Mouse (Mus musculus) cerebellum, adult 2 months (tissue): ENCODE results near the gene Rpap3. TPM values are rescaled to one million over a fixed set of nuclear protein-coding genes. Genes with fewer than 3 reads are reported as not detected.

Source experiments
- DNase-seq, 2 experiments: peaks; one replicate each; pipeline ENCODE4 v3.0.0; 2021
- H3K27ac ChIP-seq: fragments of 200-500 bp; 2 replicates; pipeline ENCODE4 v1.5.1; 2012; ENCODE audit warnings: low read length, control low read depth, inconsistent platforms; ENCODE audit not compliant: insufficient read depth
- H3K27me3 ChIP-seq: fragments of 200-500 bp; 2 replicates; pipeline ENCODE4 v1.6.1; 2012; ENCODE audit warnings: inconsistent platforms, mild to moderate bottlenecking, low read length, moderate library complexity; ENCODE audit not compliant: control insufficient read depth, insufficient read depth
- H3K4me1 ChIP-seq: fragments of 200-500 bp; 2 replicates; pipeline ENCODE4 v1.6.1; 2011; ENCODE audit warnings: low read length; ENCODE audit not compliant: control insufficient read depth, insufficient read depth
- H3K4me3 ChIP-seq: fragments of 200-500 bp; replicated peaks from 2 replicates; pipeline ENCODE3; 2011; ENCODE audit warnings: mild to moderate bottlenecking, low read depth, low read length, control low read depth; ENCODE audit not compliant: insufficient read depth
- CTCF ChIP-seq: fragments of 200-500 bp; IDR thresholded peaks from 2 replicates; pipeline ENCODE4 v1.5.1; 2011; ENCODE audit warnings: low read depth, mild to moderate bottlenecking, control low read depth, low read length, moderate library complexity, borderline replicate concordance; ENCODE audit not compliant: insufficient read depth
- POLR2A ChIP-seq: fragments of 200-500 bp; IDR thresholded peaks from 2 replicates; pipeline ENCODE4 v1.6.1; 2011; ENCODE audit warnings: low read length, control low read depth, borderline replicate concordance; ENCODE audit not compliant: insufficient read depth
- WGBS: fragments of 180-500 bp; shearing (Covaris S2); methylation state at CpG from one replicate; pipeline ENCODE4 v1.1.7; 2018; 5-methylcytosine and 5-hydroxymethylcytosine counted together
- polyA plus RNA-seq: library from polyadenylated mRNA; depleted of rRNA; stranded (reverse); fragments of >200 nt; gene quantifications from 2 replicates; pipeline ENCODE4 v1.2.3, GENCODE M21; 2012; rRNA removed

Gene Rpap3
- polyA plus RNA-seq, result 25.3 and 26.0 TPM in 2 replicates

DNA sequence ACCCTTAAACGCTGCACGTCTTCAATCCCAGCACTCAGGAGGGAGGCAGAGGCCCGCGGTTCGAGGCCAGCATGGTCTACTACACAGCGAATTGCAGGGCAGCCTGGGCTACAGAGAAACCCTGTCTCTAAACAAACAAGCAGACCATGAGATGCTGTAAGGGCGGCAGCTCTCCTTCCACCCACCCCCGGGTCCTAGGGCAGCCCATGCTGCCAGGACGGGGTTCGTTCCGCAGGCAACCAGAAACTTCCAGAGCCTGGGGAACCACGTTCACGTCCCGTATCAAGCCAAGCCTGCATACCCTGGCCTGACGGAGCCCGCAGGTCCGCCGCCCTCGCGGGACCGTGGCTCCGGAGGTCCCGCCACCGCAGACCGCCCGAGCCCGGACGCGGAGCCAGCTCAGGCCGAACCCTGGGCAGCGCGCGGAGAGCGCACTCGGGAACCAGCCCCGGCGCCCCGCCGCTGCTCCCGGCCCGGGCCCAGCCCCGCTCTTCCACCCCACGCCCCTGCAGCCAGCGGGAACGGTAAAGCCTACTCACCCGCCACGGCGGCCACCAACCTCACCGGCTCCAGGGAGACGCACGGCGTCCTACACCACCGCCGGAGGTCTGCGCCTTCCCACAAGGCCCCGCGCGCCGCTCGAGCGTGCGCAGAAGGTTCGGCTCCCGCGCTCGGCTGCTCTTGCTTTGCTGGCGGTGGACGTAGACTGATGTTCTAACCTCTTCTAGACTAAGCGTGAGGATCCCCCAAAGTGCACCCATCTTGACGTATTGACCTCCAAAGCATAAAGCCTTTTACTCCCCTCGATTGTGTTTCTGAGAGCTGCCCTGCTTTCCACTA is at the start of gene Rpap3:
Gene Rpap3, minus strand, starts transcription at position 615 of the 840 bp plus-strand sequence.
- Histone ChIP-seq H3K4me3 (peak within 1 kb of the TSS; percentile 75), H3K4me1 (no peaks in the 10 kb centered on the region), H3K27ac (no peak within 1 kb of the TSS), H3K27me3 (no peaks in the 10 kb centered on the region)
- TF ChIP-seq POLR2A (peak; percentile 69), CTCF (no peak)
- under 1% methylated on average over 68 of the region's 71 CpGs for WGBS
- DNase-seq, result peak; percentile 86 to 89

DNA sequence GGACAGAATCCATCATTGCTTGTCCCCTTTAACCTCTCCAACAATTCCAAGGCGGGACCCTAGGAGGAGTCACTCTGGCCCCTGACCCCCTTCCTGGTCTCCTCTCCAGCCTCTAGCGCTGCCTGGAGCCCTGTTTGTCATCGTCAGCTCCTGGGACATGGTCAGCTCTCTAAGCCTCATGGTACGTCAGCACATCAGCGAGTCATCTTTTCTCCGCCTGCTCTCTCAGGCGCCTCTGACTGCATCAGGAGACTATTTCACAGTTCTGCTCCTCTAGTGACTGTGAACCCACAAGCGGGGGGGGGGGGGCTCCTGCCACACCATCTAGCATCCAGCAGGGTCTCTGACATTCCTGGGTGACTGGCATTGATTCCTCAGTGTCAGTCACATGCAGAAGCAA is 49.7 kb upstream of the Rpap3 start:
- Histone ChIP-seq H3K27me3 (no peaks in the 10 kb centered on the region), H3K4me3 (no peak overlapping the region), H3K27ac (no peak overlapping the region), H3K4me1 (peaks cover 10% of the 10 kb centered on the region)
- DNase-seq, result no peak
- TF ChIP-seq POLR2A, result no peak
- no peak for TF ChIP-seq CTCF
- 64% methylated on average over 8 of the region's 8 CpGs for WGBS

DNA sequence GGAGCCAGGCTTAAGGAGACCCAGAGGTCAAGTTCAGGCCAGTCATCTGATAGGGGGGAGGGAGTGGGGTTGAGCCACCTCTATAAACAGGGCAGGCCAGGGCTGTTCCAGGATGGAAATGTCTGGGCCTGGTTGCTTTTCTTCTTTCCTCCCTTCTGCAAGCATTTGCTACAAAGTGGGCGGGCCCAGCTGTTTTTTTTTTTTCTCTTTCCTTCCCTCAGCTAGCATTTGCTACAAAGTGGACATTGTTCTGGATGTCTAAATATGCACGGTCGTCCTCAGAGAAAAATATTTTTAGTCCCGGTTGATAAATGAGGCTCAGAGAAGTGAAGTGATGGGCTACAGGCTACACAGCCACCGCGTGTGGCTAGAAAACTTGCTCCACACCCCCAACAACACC is 48.9 kb upstream of the Rpap3 start:
- Histone ChIP-seq H3K27me3 (no peaks in the 10 kb centered on the region), H3K4me1 (peaks cover 3% of the 10 kb centered on the region), H3K4me3 (no peak overlapping the region), H3K27ac (no peak overlapping the region)
- no peak for DNase-seq
- 81% methylated on average over 6 of the region's 6 CpGs for WGBS
- TF ChIP-seq POLR2A (no peak), CTCF (no peak)

DNA sequence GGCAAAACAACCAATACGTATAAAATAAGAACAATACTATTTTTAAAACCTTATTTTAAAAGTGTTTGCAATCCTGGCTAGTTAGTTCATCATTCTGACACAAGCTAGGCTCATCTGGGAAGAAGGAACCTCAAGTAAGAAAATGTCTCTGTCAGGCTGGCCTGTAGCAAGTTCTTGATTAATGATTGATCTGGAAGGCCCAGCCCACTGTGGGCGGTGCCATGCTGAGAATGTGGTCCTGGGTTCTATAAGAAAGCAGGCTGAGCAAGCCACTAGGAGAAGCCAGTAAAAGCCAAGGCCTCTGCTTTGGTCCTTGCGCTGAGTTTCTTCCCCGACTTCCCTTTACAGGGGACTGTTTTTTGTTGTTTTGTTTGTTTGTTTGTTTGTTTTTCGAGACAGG is 46.9 kb upstream of the Rpap3 start:
- DNase-seq, result no peak
- Histone ChIP-seq H3K4me3 (no peak overlapping the region), H3K27ac (no peak overlapping the region), H3K27me3 (no peaks in the 10 kb centered on the region), H3K4me1 (no peaks in the 10 kb centered on the region)
- 97% methylated on average over 5 of the region's 5 CpGs for WGBS
- no peak for TF ChIP-seq CTCF
- no peak for TF ChIP-seq POLR2A

DNA sequence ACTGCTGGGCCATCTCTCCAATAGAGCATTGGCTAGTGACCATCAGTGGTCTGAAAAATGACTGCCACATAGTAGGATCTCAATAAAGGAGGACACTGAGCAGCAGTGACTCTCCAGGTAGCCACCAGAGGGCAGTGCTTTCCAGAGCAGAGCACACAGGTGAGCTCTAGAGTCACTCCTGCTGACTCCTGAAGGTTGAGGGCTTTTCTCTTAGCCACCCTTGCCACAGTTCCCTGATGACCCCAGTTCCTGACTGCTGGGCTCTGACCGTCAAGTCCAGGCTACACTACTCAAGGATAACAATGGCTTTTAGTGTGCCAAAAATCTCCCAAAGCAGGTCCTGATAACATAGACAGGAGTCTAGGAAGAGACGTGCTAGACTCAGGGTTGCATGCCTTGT is 46.1 kb upstream of the Rpap3 start:
- 82% methylated on average over 2 of the region's 2 CpGs for WGBS
- Histone ChIP-seq H3K4me3 (no peak overlapping the region), H3K4me1 (no peaks in the 10 kb centered on the region), H3K27me3 (no peaks in the 10 kb centered on the region), H3K27ac (no peak overlapping the region)
- TF ChIP-seq POLR2A (no peak), CTCF (peak; percentile 40; the same call in 1 of the 2 replicates)
- DNase-seq, result no peak

DNA sequence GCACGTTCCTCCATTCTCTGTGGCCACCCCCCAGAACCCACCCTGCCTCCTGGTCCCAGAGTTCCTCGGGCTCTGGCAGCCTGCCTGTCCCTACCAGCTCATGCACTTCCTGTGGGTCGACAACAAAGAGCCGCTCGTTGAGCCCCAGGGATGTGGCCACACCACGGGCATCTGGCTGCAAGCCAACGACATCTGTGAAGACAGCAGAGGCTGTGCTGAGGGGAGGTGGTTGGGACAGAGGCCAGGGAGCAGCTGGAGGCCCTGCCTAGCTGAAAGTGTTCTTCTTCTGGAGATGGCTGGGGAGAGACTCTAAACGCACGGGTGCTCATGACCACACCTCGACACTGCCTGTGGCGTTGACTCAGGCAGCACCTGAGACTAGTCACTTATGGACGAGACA is 45.1 kb upstream of the Rpap3 start:
- 15% methylated on average over 12 of the region's 12 CpGs for WGBS
- TF ChIP-seq CTCF (no peak), POLR2A (no peak)
- H3K4me3 ChIP-seq, result no peak overlapping the region
- peak; percentile 46 to 66 for DNase-seq
- H3K27me3 ChIP-seq, result no peaks in the 10 kb centered on the region
- no peaks in the 10 kb centered on the region for H3K4me1 ChIP-seq
- no peak overlapping the region for H3K27ac ChIP-seq

DNA sequence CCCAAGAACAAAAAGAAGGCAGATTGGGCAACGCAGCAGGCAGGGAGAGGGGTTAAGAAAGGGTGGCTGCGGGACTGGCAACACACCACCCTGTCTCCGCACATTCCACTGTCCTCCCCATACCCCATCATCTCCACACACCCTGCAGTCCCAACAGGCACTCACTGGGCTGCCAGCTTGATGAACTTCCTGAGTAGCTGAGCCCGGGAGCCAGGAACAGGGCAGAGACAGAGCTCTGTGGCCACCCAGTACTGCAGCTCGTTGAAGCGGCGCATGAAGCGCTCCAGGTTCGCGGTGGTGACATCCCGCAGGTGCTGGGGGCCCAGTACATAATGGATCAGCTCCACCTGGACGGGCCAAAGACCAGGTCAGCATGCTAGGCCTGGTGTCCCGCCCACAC is 44.2 kb upstream of the Rpap3 start:
- Histone ChIP-seq H3K27ac (no peak overlapping the region), H3K27me3 (no peaks in the 10 kb centered on the region), H3K4me1 (no peaks in the 10 kb centered on the region), H3K4me3 (no peak overlapping the region)
- TF ChIP-seq POLR2A (no peak), CTCF (no peak)
- DNase-seq, result no peak
- WGBS, result 63% methylated on average over 13 of the region's 13 CpGs

DNA sequence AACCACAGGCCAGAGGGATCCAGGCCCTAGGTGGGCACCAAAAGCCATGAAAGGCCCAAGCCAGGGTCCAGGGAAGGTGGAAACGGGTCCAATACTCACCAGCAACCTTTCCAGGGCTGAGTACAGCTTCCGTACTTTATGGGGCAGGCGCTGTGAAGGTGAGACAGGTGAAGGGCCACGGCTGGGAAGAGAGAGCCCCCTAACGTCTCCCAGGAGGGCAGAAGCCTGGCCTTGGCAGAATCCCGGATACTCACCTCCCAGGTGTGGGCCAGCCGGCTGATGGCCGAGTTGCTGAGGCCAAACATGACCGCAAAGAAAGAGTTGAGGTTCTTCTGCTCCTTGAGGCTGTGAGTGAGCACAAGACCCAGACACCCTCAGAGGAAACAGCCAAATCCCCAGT is 43.8 kb upstream of the Rpap3 start:
- no peaks in the 10 kb centered on the region for H3K27me3 ChIP-seq
- TF ChIP-seq POLR2A (no peak), CTCF (no peak)
- DNase-seq, result no peak
- H3K4me3 ChIP-seq, result no peak overlapping the region
- H3K27ac ChIP-seq, result no peak overlapping the region
- WGBS, result 94% methylated on average over 9 of the region's 9 CpGs
- H3K4me1 ChIP-seq, result no peaks in the 10 kb centered on the region
